In the genomic region with DNA sequence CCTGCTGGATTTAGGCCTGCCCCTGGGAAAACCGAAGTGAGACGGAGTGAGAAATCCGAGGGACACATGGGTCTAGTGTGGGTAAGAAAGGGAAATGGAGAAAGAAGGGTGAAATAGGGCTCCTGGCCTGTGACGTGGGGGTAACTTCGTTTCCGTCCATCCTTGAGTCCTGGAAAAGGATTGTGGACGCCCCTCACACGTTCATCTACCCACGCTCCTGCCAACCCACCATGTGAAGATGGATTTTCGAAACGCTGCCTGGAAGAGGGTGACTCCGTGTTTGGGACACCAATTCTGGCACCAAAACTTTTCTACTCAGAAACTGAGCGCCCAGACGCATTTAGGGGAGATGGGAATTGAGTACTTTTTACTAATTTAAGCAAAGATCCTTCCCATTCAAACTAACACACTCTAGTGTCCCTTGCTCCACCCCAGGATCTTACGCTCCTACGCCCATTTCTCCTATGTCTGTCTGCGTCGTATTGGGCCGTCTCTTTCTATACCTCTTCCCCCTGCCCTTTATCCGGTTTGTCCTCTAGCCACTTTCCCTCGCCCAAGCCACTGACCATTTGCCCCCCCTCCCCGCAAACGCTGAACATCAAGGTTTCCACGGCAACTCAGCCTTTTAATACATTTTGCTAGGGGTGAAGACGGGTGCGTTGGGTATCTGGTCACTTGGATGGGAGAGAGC, we compare ENCODE assay signal across 9 mouse cellular contexts. TPM values are rescaled to one million over a fixed set of nuclear protein-coding genes. Genes with fewer than 3 reads are reported as not detected.
DNase-seq lines count a peak whose midpoint lies in the region; ATAC-seq and TF ChIP-seq lines count a peak whose summit lies in the region.
"Had no signal": no experiment of that assay in that cellular context is flagged by ENCODE, and none has a peak within 500 bp of the region (broad histone marks: within the 10 kb centered on the region; RNA-seq: fewer than 3 reads in every experiment).

No protein-coding gene starts in this region.

- H3K4me1 ChIP-seq in heart, embryonic 12.5 days (replicated peaks): peaks cover 49% of the 10 kb centered on the region
- peaks cover 56% of the 10 kb centered on the region for H3K4me1 ChIP-seq in thymus, adult 2 months (replicated peaks; ENCODE audit: control insufficient read depth, insufficient read depth, low read length)
- peaks cover 32% of the 10 kb centered on the region for H3K4me1 ChIP-seq in limb, embryonic 11.5 days (ENCODE audit: control insufficient read depth, insufficient read depth, low read length)
- H3K4me1 ChIP-seq in stomach, embryonic 16.5 days (ENCODE audit: control insufficient read depth, insufficient read depth, low read length): peaks cover 18% of the 10 kb centered on the region

- H3K36me3 ChIP-seq in heart, embryonic 12.5 days: peaks cover 12% of the 10 kb centered on the region; the same call in 1 of the 2 replicates
- no peaks in the 10 kb centered on the region for H3K36me3 ChIP-seq in thymus, adult 2 months (ENCODE audit: control insufficient read depth, insufficient read depth, low read length)
- H3K36me3 ChIP-seq in limb, embryonic 11.5 days (ENCODE audit: control insufficient read depth, insufficient read depth, low read length): no peaks in the 10 kb centered on the region
- no peaks in the 10 kb centered on the region for H3K36me3 ChIP-seq in stomach, embryonic 16.5 days (ENCODE audit: control insufficient read depth, insufficient read depth, low read length)
- H3K36me3 ChIP-seq: G1E had no signal

- peak overlapping the region; percentile 96 for H3K4me2 ChIP-seq in heart, embryonic 12.5 days
- peak overlapping the region; percentile 79 for H3K4me2 ChIP-seq in limb, embryonic 11.5 days (ENCODE audit: low read depth, severe bottlenecking)
- peak overlapping the region; percentile 81 for H3K4me2 ChIP-seq in stomach, embryonic 16.5 days (ENCODE audit: low read depth, low read length)

- peaks cover 36% of the 10 kb centered on the region for H3K27me3 ChIP-seq in heart, embryonic 12.5 days (replicated peaks)
- no peaks in the 10 kb centered on the region for H3K27me3 ChIP-seq in thymus, adult 2 months (ENCODE audit: control insufficient read depth, insufficient read depth, low read length)
- H3K27me3 ChIP-seq in limb, embryonic 11.5 days (ENCODE audit: control insufficient read depth, insufficient read depth, low read length): no peaks in the 10 kb centered on the region
- H3K27me3 ChIP-seq in stomach, embryonic 16.5 days (ENCODE audit: control insufficient read depth, insufficient read depth, low read length): peaks cover 8% of the 10 kb centered on the region; the same call in 1 of the 2 replicates

- no peaks in the 10 kb centered on the region for H3K9me3 ChIP-seq in heart, embryonic 12.5 days (replicated peaks)
- no peaks in the 10 kb centered on the region for H3K9me3 ChIP-seq in limb, embryonic 11.5 days (ENCODE audit: control insufficient read depth, low read length)
- H3K9me3 ChIP-seq in stomach, embryonic 16.5 days (replicated peaks; ENCODE audit: control insufficient read depth, low read length): no peaks in the 10 kb centered on the region
- H3K9me3 ChIP-seq: G1E had no signal

- WGBS in heart, embryonic 12.5 days: 26% methylated on average over 26 of the region's 26 CpGs
- 50% methylated on average over 26 of the region's 26 CpGs for WGBS in thymus, adult 2 months
- WGBS in limb, embryonic 11.5 days: 23% methylated on average over 26 of the region's 26 CpGs
- WGBS in stomach, embryonic 16.5 days: 22% methylated on average over 26 of the region's 26 CpGs

- no peak for TF ChIP-seq POLR2A in thymus, adult 2 months (IDR thresholded peaks at IDR 0.05; ENCODE audit: control insufficient read depth, extremely low read depth, insufficient read depth, low read length, poor library complexity)

- TF ChIP-seq CTCF in thymus, adult 2 months (IDR thresholded peaks at IDR 0.05; ENCODE audit: borderline replicate concordance, control insufficient read depth, extremely low read depth, insufficient read depth, low read length, poor library complexity): no peak

- intact Hi-C loops in heart, postnatal 36 days (cut with DNase I): loop anchor here (2.0 to 10.0 kb wide), 2 partner anchors 45 to 107 kb away; partner anchors contain the start of gene Cops7a

- DNase-seq in heart, postnatal 36 days: no peak
- DNase-seq in thymus, adult 2 months: no peak
- no peak for DNase-seq in thymus, postnatal 0 days (ENCODE audit: low spot score)
- DNase-seq in limb, embryonic 11.5 days (ENCODE audit: low spot score): no peak
- DNase-seq in yolk sac, embryonic 10.5 days (ENCODE audit: low spot score): no peak
- DNase-seq in gastrocnemius, postnatal 4 days (ENCODE audit: low spot score in 2 of 2): no peak

- peak overlapping the region; percentile 89 for H3K4me3 ChIP-seq in heart, embryonic 12.5 days
- H3K4me3 ChIP-seq in thymus, adult 2 months (ENCODE audit: control insufficient read depth, insufficient read depth, low read length): peak overlapping the region; percentile 51
- H3K4me3 ChIP-seq in limb, embryonic 11.5 days (ENCODE audit: low read depth, low read length): peak overlapping the region; percentile 80
- peak overlapping the region; percentile 77 for H3K4me3 ChIP-seq in stomach, embryonic 16.5 days (replicated peaks; ENCODE audit: low read length)

- no peak overlapping the region for H3K27ac ChIP-seq in heart, embryonic 12.5 days (ENCODE audit: poor library complexity, severe bottlenecking)
- no peak overlapping the region for H3K27ac ChIP-seq in thymus, adult 2 months (ENCODE audit: control insufficient read depth, insufficient read depth, low read length)
- peak overlapping the region; percentile 98; the same call in 1 of the 2 replicates for H3K27ac ChIP-seq in limb, embryonic 11.5 days (replicated peaks; ENCODE audit: low read depth, low read length)
- H3K27ac ChIP-seq in stomach, embryonic 16.5 days (ENCODE audit: low read length): peak overlapping the region; percentile 60

- H3K9ac ChIP-seq in heart, embryonic 12.5 days: peak overlapping the region; percentile 81
- H3K9ac ChIP-seq in limb, embryonic 11.5 days (ENCODE audit: low read length): peak overlapping the region; percentile 98
- peak overlapping the region; percentile 94 for H3K9ac ChIP-seq in stomach, embryonic 16.5 days (ENCODE audit: low read length)

- no peak for ATAC-seq in heart, embryonic 12.5 days (ENCODE audit: insufficient number of reproducible peaks, low FRiP score)
- ATAC-seq in limb, embryonic 11.5 days (ENCODE audit: insufficient number of reproducible peaks, low FRiP score, low TSS enrichment, low read depth): no peak
- no peak for ATAC-seq in stomach, embryonic 16.5 days (ENCODE audit: insufficient read depth, low FRiP score)

RNA-seq across cellular contexts. Expression of gene P3h3, which starts 0.4 kb away (rescaled TPM):
- polyA plus RNA-seq in heart, embryonic 12.5 days (2016; fragmentation: Nextera tagmentation; extraction: Ambion mirVana): 19.2 and 21.9 TPM in 2 replicates
- 10 to 100 TPM; 10.7 to 11.6 TPM for total RNA-seq in heart, postnatal 36 days (2021)
- 20.1 and 26.8 TPM in 2 replicates for polyA plus RNA-seq in thymus, adult 2 months (2012; rRNA removed)
- polyA plus RNA-seq in thymus, postnatal 0 days (2015; fragmentation: Nextera tagmentation; extraction: Ambion mirVana): 1.9 TPM in 2 replicates
- polyA plus RNA-seq in limb, embryonic 11.5 days (2014; fragmentation: Nextera tagmentation; extraction: Ambion mirVana): 23.1 and 25.4 TPM in 2 replicates
- 9.9 and 11.5 TPM in 2 replicates for polyA plus RNA-seq in stomach, embryonic 16.5 days (2015; fragmentation: Nextera tagmentation; extraction: Ambion mirVana)
- 10 to 100 TPM; 57.3 to 62.8 TPM for total RNA-seq in gastrocnemius, postnatal 4 days (2021)
- total RNA-seq: G1E had no signal
- polyA plus RNA-seq: G1E had no signal

RNA-seq across cellular contexts. Expression of gene Gpr162, which starts 5.8 kb away (rescaled TPM):
- polyA plus RNA-seq in heart, embryonic 12.5 days (2016; fragmentation: Nextera tagmentation; extraction: Ambion mirVana): 1.9 and 2.2 TPM in 2 replicates
- total RNA-seq in heart, postnatal 36 days (2021): under 1 TPM; 0.72 to 0.98 TPM
- 136 and 138 TPM in 2 replicates for polyA plus RNA-seq in thymus, adult 2 months (2012; rRNA removed)
- 15.2 and 21.8 TPM in 2 replicates for polyA plus RNA-seq in thymus, postnatal 0 days (2015; fragmentation: Nextera tagmentation; extraction: Ambion mirVana)
- polyA plus RNA-seq in limb, embryonic 11.5 days (2014; fragmentation: Nextera tagmentation; extraction: Ambion mirVana): 0.92 and 0.98 TPM in 2 replicates
- polyA plus RNA-seq in stomach, embryonic 16.5 days (2015; fragmentation: Nextera tagmentation; extraction: Ambion mirVana): 1.1 and 1.7 TPM in 2 replicates
- 1 to 10 TPM; 1.2 to 1.3 TPM for total RNA-seq in gastrocnemius, postnatal 4 days (2021)
- polyA plus RNA-seq: G1E had no signal

RNA-seq across cellular contexts. Expression of gene Gnb3, which starts 17.9 kb away (rescaled TPM):
- polyA plus RNA-seq in heart, embryonic 12.5 days (2016; fragmentation: Nextera tagmentation; extraction: Ambion mirVana): 6.4 and 7.8 TPM in 2 replicates
- 1 to 10 TPM; 5.1 to 5.9 TPM for total RNA-seq in heart, postnatal 36 days (2021)
- polyA plus RNA-seq in thymus, adult 2 months (2012; rRNA removed): 2.8 and 4.0 TPM in 2 replicates
- 2.3 and 2.4 TPM in 2 replicates for polyA plus RNA-seq in thymus, postnatal 0 days (2015; fragmentation: Nextera tagmentation; extraction: Ambion mirVana)
- 0.40 and 0.43 TPM in 2 replicates for polyA plus RNA-seq in limb, embryonic 11.5 days (2014; fragmentation: Nextera tagmentation; extraction: Ambion mirVana)
- polyA plus RNA-seq in stomach, embryonic 16.5 days (2015; fragmentation: Nextera tagmentation; extraction: Ambion mirVana): 0.66 and 1.5 TPM in 2 replicates
- total RNA-seq in gastrocnemius, postnatal 4 days (2021): 10 to 100 TPM; 13.6 to 14.3 TPM
- polyA plus RNA-seq: G1E had no signal

RNA-seq across cellular contexts. Expression of gene Cdca3, which starts 28.6 kb away (rescaled TPM):
- 105 and 121 TPM in 2 replicates for polyA plus RNA-seq in heart, embryonic 12.5 days (2016; fragmentation: Nextera tagmentation; extraction: Ambion mirVana)
- total RNA-seq in heart, postnatal 36 days (2021): under 1 TPM; 0.49 to 0.83 TPM
- 202 and 248 TPM in 2 replicates for polyA plus RNA-seq in thymus, adult 2 months (2012; rRNA removed)
- polyA plus RNA-seq in thymus, postnatal 0 days (2015; fragmentation: Nextera tagmentation; extraction: Ambion mirVana): 240 and 258 TPM in 2 replicates
- 243 and 249 TPM in 2 replicates for polyA plus RNA-seq in limb, embryonic 11.5 days (2014; fragmentation: Nextera tagmentation; extraction: Ambion mirVana)
- 129 and 138 TPM in 2 replicates for polyA plus RNA-seq in stomach, embryonic 16.5 days (2015; fragmentation: Nextera tagmentation; extraction: Ambion mirVana)
- total RNA-seq in gastrocnemius, postnatal 4 days (2021): 10 to 100 TPM; 27.9 to 28.2 TPM

RNA-seq across cellular contexts. Expression of gene Usp5, which starts 28.7 kb away (rescaled TPM):
- polyA plus RNA-seq in heart, embryonic 12.5 days (2016; fragmentation: Nextera tagmentation; extraction: Ambion mirVana): 119 and 121 TPM in 2 replicates
- 10 to 100 TPM; 74.0 to 85.5 TPM for total RNA-seq in heart, postnatal 36 days (2021)
- 118 and 121 TPM in 2 replicates for polyA plus RNA-seq in thymus, adult 2 months (2012; rRNA removed)
- polyA plus RNA-seq in thymus, postnatal 0 days (2015; fragmentation: Nextera tagmentation; extraction: Ambion mirVana): 93.0 and 93.4 TPM in 2 replicates
- polyA plus RNA-seq in limb, embryonic 11.5 days (2014; fragmentation: Nextera tagmentation; extraction: Ambion mirVana): 152 and 153 TPM in 2 replicates
- 128 and 139 TPM in 2 replicates for polyA plus RNA-seq in stomach, embryonic 16.5 days (2015; fragmentation: Nextera tagmentation; extraction: Ambion mirVana)
- total RNA-seq in gastrocnemius, postnatal 4 days (2021): 10 to 100 TPM; 81.7 to 85.9 TPM

Comparison
In these comparisons a context has a peak if more than half of its experiments do, and no peak if none do; other contexts are left out.
1. H3K27ac ChIP-seq: peak in limb, embryonic 11.5 days (single experiment) and stomach, embryonic 16.5 days (single experiment); none in heart, embryonic 12.5 days (single experiment) and thymus, adult 2 months (single experiment).
2. Peak in every context shown above with its lines, with median percentiles within 50 percentile points of each other: H3K4me2 ChIP-seq, H3K4me3 ChIP-seq and H3K9ac ChIP-seq.